Mouse (Mus musculus) embryonic fibroblast, embryonic 13.5 days (primary cell): ENCODE data around the gene Cacna1c. TPM values are rescaled to one million over a fixed set of nuclear protein-coding genes. Genes with fewer than 3 reads are reported as not detected.
A peak's percentile ranks its signal among the peaks of the same experiment; 100 is the strongest.

Experiments used
- H3K27ac ChIP-seq: 2 replicates; pipeline ENCODE4 v1.5.1; 2012; ENCODE audit warnings: low read length, control low read depth, inconsistent platforms; ENCODE audit not compliant: insufficient read depth
- H3K4me1 ChIP-seq: 2 replicates; pipeline ENCODE4 v1.6.1; 2011; ENCODE audit warnings: low read length; ENCODE audit not compliant: control insufficient read depth, insufficient read depth
- H3K4me3 ChIP-seq: 2 replicates; pipeline ENCODE4 v1.5.1; 2011; ENCODE audit warnings: mild to moderate bottlenecking, control low read depth, low read length; ENCODE audit not compliant: insufficient read depth
- CTCF ChIP-seq: IDR thresholded peaks from 2 replicates; pipeline ENCODE4 v1.5.1; 2011; ENCODE audit warnings: mild to moderate bottlenecking, control low read depth, low read length, moderate library complexity, borderline replicate concordance; ENCODE audit not compliant: insufficient read depth
- POLR2A ChIP-seq: IDR thresholded peaks from 2 replicates; pipeline ENCODE4 v1.6.1; 2011; ENCODE audit warnings: low read depth, mild to moderate bottlenecking, control low read depth, low read length, moderate library complexity
- polyA plus RNA-seq: library from polyadenylated mRNA; stranded (reverse); fragments of >200 nt; gene quantifications from 2 replicates; pipeline ENCODE4 v1.2.4, GENCODE M21; 2011; ENCODE audit warnings: low read depth; ENCODE audit not compliant: missing spikeins, insufficient read length

Cacna1c gene
- polyA plus RNA-seq, 1 experiment: 40.7 TPM

DNA sequence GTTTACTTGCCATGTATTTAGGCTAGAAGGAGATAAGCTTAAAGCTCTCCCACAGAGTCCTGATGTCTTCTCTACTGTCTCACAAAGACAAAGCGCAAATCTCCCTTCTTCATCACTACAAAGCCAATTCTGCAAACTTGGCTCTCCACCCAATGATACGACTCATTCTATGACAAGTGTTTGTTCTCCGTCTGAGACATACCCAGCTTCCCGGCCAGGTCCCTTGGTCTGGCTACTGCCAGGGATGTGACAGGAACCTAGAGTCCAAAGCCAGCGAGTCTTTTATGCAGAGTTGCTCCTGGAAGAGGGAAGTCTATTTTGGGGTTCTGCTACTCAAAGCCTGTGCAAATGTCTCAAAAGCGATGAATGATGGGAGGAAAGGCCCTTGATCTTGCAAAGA lies 160.9 kb downstream of the Cacna1c start:
- no peak overlapping the region for H3K4me3 ChIP-seq
- no peak for TF ChIP-seq CTCF
- no peak for TF ChIP-seq POLR2A
- H3K4me1 ChIP-seq: peaks cover 20% of the 10 kb centered on the region; the same call in 1 of the 2 replicates
- H3K27ac ChIP-seq: no peak overlapping the region

DNA sequence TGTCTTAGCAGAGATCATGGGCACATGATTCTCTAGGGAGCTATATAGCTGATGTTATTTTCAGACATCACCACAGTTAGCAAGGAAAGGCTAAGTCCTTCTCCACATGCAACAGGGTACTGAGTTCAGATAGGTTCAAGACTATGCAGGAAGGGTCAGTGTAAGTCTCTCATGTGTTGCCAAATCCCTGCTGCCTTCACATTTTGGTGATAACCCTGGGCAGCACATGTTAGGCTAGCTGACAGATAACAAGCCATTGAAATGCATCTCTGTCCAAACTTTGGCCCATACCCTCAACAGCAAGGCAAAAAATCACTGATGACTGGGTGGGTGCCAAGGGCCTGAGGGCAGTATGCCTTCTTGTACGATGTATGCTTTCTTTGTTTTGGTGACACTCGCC lies 161.3 kb downstream of the Cacna1c start:
- no peak overlapping the region for H3K4me3 ChIP-seq
- no peak for TF ChIP-seq POLR2A
- TF ChIP-seq CTCF: no peak

DNA sequence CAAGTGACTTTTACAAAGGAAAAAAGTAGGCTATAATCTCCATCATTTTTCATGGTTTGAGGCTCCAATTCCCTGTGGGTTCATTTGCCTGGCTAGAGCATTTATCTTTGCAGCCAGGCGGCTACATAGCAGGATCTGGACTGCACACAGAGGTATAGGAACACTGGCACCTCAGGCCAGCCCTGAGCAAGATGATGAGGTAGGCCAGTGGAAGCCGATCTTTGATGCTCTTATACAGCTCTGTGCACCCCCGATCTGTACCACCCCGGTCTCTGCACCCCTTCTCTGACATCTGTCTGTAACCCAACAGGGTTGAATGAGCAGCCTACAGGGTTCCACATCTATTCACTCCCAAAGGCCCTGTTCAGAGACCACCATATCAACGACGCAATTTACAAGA lies 168.3 kb downstream of the Cacna1c start:
- H3K4me3 ChIP-seq: no peak overlapping the region
- no peaks in the 10 kb centered on the region for H3K4me1 ChIP-seq
- TF ChIP-seq CTCF (no peak), POLR2A (no peak)
- no peak overlapping the region for H3K27ac ChIP-seq

More for the DNA sequence above, 161.3 kb downstream of the Cacna1c start:
- H3K27ac ChIP-seq: no peak overlapping the region
- H3K4me1 ChIP-seq: peaks cover 20% of the 10 kb centered on the region; the same call in 1 of the 2 replicates

DNA sequence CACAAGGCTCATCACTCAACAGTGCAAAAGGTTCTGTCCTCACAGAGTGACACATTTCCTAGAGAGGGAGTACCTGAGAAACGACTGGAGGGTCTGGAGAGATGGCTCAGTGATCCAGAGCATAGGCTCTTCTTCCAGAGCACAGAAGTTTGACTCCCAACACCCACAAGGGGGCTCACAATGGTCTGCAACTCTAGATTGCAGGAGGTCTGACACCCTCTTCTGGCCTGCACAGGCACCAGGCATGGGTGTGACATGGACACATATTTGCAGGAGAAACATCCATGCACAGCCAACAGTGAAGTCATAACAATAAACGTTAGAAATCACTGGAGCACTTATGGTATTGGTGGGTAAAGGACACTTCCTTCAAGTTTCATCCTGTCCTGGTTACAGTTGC lies 173.4 kb downstream of the Cacna1c start:
- Histone ChIP-seq H3K4me1 (peaks cover 22% of the 10 kb centered on the region), H3K4me3 (no peak overlapping the region), H3K27ac (no peak overlapping the region)
- no peak for TF ChIP-seq CTCF
- no peak for TF ChIP-seq POLR2A

DNA sequence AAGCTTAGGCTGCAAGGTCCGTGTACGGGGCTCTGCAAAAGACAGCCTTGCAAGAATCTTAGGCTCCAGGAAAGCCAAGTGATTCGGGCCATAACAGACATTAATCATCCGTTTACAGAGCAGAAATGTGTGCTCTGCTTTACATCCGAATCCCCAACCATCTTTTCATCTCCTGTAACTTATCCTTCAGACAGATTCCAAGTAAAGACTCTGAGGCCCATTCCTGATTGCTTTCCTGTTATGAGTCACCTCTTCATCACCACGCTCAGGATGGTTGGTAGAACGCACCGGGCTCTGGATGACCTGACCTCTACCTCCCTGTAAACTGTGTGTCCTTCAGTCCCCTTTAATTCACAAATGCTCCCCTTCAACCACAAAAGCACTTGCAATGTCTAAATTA lies 175.0 kb downstream of the Cacna1c start:
- peaks cover 22% of the 10 kb centered on the region for H3K4me1 ChIP-seq
- H3K27ac ChIP-seq: peak overlapping the region; percentile 9
- TF ChIP-seq POLR2A (no peak), CTCF (no peak)
- no peak overlapping the region for H3K4me3 ChIP-seq

DNA sequence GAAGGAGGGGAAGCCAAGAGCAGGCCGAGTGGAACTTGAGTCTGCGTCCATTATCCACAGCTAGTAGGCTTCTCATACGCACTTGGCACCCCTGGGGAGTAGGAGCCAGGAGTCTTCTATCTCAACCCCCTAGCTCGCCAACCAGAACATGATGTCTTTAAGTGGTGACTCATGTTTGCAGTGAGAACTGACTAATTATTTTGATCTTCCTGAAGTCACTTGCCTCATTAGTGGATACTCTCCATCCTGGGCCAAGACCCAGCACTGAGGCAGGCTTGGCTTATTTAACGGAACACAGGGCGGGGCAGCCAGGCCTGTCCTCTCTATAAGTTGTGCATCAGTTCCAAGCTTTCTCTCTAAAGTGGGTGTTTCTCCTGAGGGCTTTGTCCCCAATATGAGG lies 177.3 kb downstream of the Cacna1c start:
- H3K4me1 ChIP-seq: peaks cover 22% of the 10 kb centered on the region
- peak overlapping the region; percentile 19; the same call in 1 of the 2 replicates for H3K27ac ChIP-seq
- no peak overlapping the region for H3K4me3 ChIP-seq
- TF ChIP-seq POLR2A (no peak), CTCF (no peak)

DNA sequence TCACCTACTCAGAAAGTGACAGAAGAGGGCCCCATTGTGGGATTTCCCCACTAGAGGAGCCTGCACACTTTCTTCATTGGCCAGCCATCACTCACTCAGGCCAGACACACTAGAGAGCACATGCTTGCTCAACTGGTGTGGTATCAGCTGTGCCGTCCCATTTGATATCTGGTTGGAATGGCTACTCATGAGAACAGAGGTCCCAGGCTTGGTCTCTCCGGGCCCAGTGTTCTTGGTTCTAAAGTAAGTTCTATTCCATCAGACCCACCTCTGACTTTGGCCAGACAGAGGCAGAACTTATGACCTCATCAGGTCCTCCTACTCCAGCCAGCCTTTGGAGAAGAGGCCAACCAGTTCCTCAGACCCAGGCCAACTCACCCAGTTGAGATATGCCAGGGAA lies 178.0 kb downstream of the Cacna1c start:
- Histone ChIP-seq H3K4me3 (no peak overlapping the region), H3K4me1 (peaks cover 22% of the 10 kb centered on the region), H3K27ac (no peak overlapping the region)
- TF ChIP-seq CTCF (no peak), POLR2A (no peak)

DNA sequence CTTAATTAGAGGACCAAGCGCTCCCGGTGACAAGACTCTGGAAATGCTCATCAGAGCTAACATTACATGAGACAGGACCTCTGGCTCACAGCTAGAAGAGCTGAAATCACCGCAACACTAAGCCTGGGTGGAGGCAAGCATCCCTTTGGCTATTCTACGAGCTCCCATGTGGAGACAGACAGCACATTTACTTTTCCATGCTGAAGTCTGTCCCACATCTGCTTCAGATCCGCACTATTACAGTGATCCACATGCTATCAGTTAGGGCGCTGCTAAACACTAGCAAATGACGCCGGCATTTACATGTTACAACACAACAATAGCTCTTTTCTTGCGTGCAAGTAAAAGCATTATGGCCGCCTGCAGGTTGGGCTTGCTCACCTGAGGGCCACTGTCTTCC lies 178.7 kb downstream of the Cacna1c start:
- TF ChIP-seq CTCF: no peak
- TF ChIP-seq POLR2A: no peak
- peaks cover 22% of the 10 kb centered on the region for H3K4me1 ChIP-seq
- no peak overlapping the region for H3K4me3 ChIP-seq
- peak overlapping the region; percentile 20; the same call in 1 of the 2 replicates for H3K27ac ChIP-seq

DNA sequence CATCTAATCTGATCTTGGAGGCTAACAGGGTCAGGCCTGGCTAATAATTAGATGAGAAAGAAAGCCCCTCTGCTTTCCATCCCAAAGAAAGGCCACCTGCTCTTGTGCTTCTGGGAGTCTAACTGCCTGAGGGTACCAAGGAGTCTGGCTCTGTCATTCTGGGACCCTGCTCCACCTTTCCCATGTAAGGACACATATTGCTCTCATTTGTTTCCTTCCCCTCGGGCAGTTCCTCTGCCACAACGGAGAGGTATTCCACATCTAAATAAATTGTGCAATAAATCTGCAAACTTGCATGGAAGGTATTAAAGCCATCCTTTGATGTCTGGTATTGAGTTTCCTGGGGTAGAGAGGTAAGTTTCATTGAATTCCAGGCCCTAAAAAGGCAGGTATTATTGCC lies 180.9 kb downstream of the Cacna1c start:
- Histone ChIP-seq H3K27ac (no peak overlapping the region), H3K4me1 (peaks cover 12% of the 10 kb centered on the region), H3K4me3 (no peak overlapping the region)
- no peak for TF ChIP-seq POLR2A
- no peak for TF ChIP-seq CTCF

DNA sequence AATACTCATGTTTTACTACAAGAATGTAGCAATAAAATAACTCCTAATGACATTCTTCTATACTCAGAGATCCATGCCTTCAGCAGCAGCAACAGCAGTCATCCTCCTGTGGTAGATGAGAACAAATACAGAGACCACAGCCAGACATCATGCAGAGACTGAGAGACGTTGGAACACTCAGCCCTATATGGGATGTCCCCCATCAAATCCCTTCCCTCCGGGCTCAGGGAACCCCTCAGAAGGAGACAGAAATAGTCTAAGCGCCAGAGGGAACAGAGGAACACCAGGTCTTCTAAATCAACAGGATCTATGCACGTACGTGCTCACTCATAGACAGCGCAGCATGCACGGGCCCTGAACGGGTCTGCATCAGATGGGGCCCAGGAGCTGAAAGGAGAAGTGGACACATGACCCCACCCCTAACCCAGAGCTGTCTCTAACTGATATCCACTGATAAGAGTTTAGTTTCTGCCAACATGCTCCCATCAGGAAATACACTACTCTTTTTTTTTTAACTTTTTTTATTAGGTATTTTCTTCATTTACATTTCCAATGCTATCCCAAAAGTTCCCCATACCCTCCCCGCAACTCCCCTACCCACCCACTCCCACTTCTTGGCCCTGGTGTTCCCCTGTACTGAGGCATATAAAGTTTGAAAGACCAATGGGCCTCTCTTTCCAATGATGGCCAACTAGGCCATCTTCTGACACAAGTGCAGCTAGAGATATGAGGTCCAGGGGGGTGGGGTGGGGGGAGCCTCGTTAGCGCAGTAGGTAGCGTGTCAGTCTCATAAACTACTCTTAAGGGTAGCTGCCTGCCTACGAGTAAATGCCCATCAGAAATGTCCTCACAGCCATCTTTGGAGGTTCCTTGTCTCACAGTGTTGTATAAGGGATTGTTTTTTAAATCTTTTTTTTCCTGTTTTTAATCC lies 182.8 kb downstream of the Cacna1c start:
- H3K4me1 ChIP-seq: peaks cover 6% of the 10 kb centered on the region
- H3K4me3 ChIP-seq: no peak overlapping the region
- H3K27ac ChIP-seq: no peak overlapping the region
- TF ChIP-seq POLR2A (no peak), CTCF (no peak)

DNA sequence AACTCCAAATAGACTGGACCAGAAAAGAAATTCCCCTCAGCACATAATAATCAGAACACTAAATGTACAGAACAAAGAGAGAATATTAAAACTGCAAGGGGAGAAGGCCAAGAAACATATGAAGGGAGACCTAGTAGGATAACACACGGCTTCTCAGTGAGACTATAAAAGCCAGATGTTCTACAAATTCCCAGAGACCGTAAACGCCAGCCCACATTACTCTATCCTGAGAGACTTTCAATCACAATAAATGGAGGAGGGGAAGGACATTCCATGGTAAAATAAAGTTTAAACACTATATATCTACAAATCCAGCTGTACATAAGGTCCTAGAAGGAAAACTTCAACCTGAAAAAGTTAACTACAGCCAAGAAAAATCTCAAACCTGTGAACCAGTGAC lies 185.3 kb downstream of the Cacna1c start:
- H3K27ac ChIP-seq: no peak overlapping the region
- no peak for TF ChIP-seq POLR2A
- no peak for TF ChIP-seq CTCF
- peaks cover 2% of the 10 kb centered on the region; the same call in 1 of the 2 replicates for H3K4me1 ChIP-seq
- no peak overlapping the region for H3K4me3 ChIP-seq
